Mouse (Mus musculus) layer of hippocampus, postnatal 36 days (tissue): ENCODE data around the gene Magi1. TPM values are rescaled to one million over a fixed set of nuclear protein-coding genes. Genes with fewer than 3 reads are reported as not detected.

ENCODE experiments used
- DNase-seq, 2 experiments: peaks; one replicate each; pipeline ENCODE4 v3.0.0; 2022
- total RNA-seq, 2 experiments: library from RNA; stranded (reverse); gene quantifications; 2 replicates each; pipeline ENCODE4 v1.2.3; 2021

Magi1 gene
- total RNA-seq, 2 experiments from 2014 or later: 45.5 to 53.7 TPM

- DNase-seq: no peak
Measured at GRCm38 (mm10) chr6:93818494-93818893, 465.2 kb downstream of the Magi1 start.

GRCm38 (mm10) chr6:93805407-93805936 lies 478.2 kb downstream of the Magi1 start:
- DNase-seq: no peak

- no peak for DNase-seq
Measured at GRCm38 (mm10) chr6:93802390-93802789, 481.3 kb downstream of the Magi1 start.

GRCm38 (mm10) chr6:93800465-93800864 lies 483.3 kb downstream of the Magi1 start:
- no peak for DNase-seq

GRCm38 (mm10) chr6:93792309-93793215 lies 491.2 kb downstream of the Magi1 start:
- no peak for DNase-seq

GRCm38 (mm10) chr6:93789721-93790120 lies 494.0 kb downstream of the Magi1 start:
- DNase-seq: no peak

GRCm38 (mm10) chr6:93787042-93787441 lies 496.7 kb downstream of the Magi1 start:
- no peak for DNase-seq

GRCm38 (mm10) chr6:93786220-93786619 lies 497.5 kb downstream of the Magi1 start:
- no peak for DNase-seq

GRCm38 (mm10) chr6:93771081-93771480 lies 512.6 kb downstream of the Magi1 start:
- no peak for DNase-seq

- no peak for DNase-seq
Measured at GRCm38 (mm10) chr6:93770283-93771025, 513.3 kb downstream of the Magi1 start.

GRCm38 (mm10) chr6:93758114-93758513 lies 525.6 kb downstream of the Magi1 start:
- DNase-seq: no peak

GRCm38 (mm10) chr6:93757353-93758087 lies 526.2 kb downstream of the Magi1 start:
- DNase-seq: peak; percentile 85 to 86

GRCm38 (mm10) chr6:93743145-93743544 lies 540.6 kb downstream of the Magi1 start:
- no peak for DNase-seq

GRCm38 (mm10) chr6:93739786-93740185 lies 543.9 kb downstream of the Magi1 start:
- DNase-seq: no peak

- no peak for DNase-seq
Measured at GRCm38 (mm10) chr6:93737083-93737482, 546.6 kb downstream of the Magi1 start.

- DNase-seq: no peak
Measured at GRCm38 (mm10) chr6:93736071-93736470, 547.6 kb downstream of the Magi1 start.

- DNase-seq: no peak
Measured at GRCm38 (mm10) chr6:93733800-93734199, 549.9 kb downstream of the Magi1 start.

GRCm38 (mm10) chr6:93729702-93730101 lies 554.0 kb downstream of the Magi1 start:
- no peak for DNase-seq

GRCm38 (mm10) chr6:93728791-93729190 lies 554.9 kb downstream of the Magi1 start:
- no peak for DNase-seq

- no peak for DNase-seq
Measured at GRCm38 (mm10) chr6:93727630-93728178, 556.0 kb downstream of the Magi1 start.

- peak in 1 of 2 experiments; percentile 24 for DNase-seq
Measured at GRCm38 (mm10) chr6:93726829-93727455, 556.8 kb downstream of the Magi1 start.

GRCm38 (mm10) chr6:93726121-93726520 lies 557.6 kb downstream of the Magi1 start:
- DNase-seq: no peak
